Mouse (Mus musculus) macrophage (primary cell): ENCODE measurements around the gene Dnah2. TPM values are rescaled to one million over a fixed set of nuclear protein-coding genes. Genes with fewer than 3 reads are reported as not detected.

ENCODE experiments used
- H3K27ac ChIP-seq: fragments of 350-480 bp; formaldehyde crosslinking; 2 replicates; pipeline ENCODE4 v1.9.0; 2021
- H3K36me3 ChIP-seq: fragments of 350-480 bp; formaldehyde crosslinking; 2 replicates; pipeline ENCODE4 v1.9.0; 2021; ENCODE audit errors: inconsistent target
- H3K4me3 ChIP-seq: fragments of 350-480 bp; formaldehyde crosslinking; 2 replicates; pipeline ENCODE4 v1.9.0; 2021; ENCODE audit errors: inconsistent target
- H3K79me2 ChIP-seq: fragments of 350-480 bp; formaldehyde crosslinking; 2 replicates; pipeline ENCODE4 v1.9.0; 2021; ENCODE audit errors: inconsistent target
- WGBS: methylation state at CpG from one replicate; pipeline ENCODE4 v1.1.7; 2026; ENCODE audit warnings: inconsistent platforms; ENCODE audit not compliant: missing documents; 5-methylcytosine and 5-hydroxymethylcytosine counted together
- polyA plus RNA-seq: library from polyadenylated mRNA; stranded (reverse); fragments of 250-400 nt; gene quantifications from 3 replicates; pipeline ENCODE4 v1.2.4, GENCODE M21; 2018; ENCODE audit warnings: inconsistent platforms

Gene Dnah2
- polyA plus RNA-seq, 1 experiment from 2014 or later = 3.0 TPM

DNA sequence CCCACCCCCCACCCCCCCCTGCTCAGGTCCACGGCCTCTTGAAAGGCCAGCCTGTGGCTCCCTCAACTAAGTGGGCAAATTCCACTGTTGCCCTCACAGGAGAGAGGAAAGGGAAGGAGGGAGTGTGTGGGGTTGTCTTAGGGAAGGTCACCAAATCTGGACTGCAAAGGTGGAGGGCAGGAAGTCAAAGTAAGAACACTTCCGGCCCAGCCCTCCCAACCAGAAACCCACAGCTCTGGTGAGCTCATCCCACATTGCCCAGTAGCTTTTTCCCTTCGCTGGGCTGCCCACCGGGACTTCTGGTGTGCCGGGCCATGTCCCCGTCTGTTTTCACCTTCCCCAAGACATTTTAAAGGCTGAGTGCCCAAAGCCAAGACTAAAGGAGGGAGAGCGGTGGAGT lies 57.2 kb downstream of the Dnah2 start:
- no peaks in the 10 kb centered on the region for H3K79me2 ChIP-seq
- H3K36me3 ChIP-seq = no peaks in the 10 kb centered on the region
- no peak overlapping the region for H3K4me3 ChIP-seq
- H3K27ac ChIP-seq = no peak overlapping the region
- 29% methylated on average over 6 of the region's 7 CpGs for WGBS

DNA sequence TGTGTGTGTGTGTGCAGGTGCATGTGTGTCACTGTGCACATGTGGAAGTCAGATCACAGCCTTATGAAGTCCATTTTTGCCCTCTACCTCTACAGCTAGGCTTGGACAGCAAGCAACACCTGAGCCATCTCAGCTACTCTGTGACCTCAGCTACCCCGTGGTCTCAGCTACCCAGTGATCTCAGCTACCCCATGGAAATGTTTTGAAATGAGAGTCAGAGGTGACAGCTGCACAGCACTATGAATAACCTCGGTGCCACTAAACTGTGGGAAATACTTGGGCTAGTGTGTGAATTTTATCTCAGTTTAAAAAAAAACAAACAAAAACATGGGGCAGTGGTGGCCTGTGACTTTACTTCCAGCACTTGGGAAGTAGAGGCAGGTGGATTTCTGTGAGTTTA lies 58.0 kb downstream of the Dnah2 start:
- no peak overlapping the region for H3K4me3 ChIP-seq
- H3K36me3 ChIP-seq = no peaks in the 10 kb centered on the region
- no peaks in the 10 kb centered on the region for H3K79me2 ChIP-seq
- no peak overlapping the region for H3K27ac ChIP-seq
- WGBS = 60% methylated on average over 2 of the region's 2 CpGs

DNA sequence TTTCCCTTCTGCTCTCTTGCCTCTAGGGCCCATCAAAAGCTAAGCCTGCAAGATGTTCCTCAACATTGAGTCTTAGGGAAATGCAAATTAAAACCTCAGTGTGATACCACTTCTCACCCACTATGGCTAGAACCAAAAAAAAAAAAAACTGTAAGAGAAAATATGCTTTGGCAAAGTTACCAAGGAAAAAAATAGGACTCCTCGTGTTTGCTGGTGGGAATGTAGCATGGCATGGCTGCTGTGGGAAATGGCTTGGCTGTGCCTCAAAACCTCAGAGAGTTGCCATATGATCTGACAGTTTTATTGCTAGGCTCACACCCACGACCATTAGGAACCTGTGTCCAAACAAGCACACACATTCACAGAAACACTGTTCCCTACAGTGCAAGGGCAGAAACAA lies 61.4 kb downstream of the Dnah2 start:
- Histone ChIP-seq H3K36me3 (no peaks in the 10 kb centered on the region), H3K4me3 (no peak overlapping the region), H3K27ac (no peak overlapping the region), H3K79me2 (no peaks in the 10 kb centered on the region)
- WGBS = 37% methylated on average over 2 of the region's 2 CpGs

DNA sequence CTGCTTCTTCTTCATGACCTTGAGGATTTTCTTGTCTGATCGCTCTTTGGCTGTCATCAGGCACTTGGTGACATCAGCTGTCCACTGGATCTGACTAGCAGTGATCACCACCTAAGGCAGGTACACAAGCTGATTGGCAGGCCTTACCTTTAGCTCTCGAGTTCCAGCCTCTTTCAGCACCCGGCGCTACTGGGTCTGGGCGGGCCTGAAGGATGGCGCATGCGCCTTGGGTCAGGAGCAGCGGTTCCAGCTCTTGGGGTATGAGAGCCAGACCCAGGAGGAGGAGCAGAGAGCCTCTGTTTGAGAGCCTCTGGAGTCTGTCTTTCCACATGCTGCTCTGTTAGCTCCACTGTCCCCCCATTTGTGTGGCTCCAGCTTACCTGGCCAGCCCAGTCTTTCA lies 71.3 kb downstream of the Dnah2 start:
- H3K36me3 ChIP-seq = no peaks in the 10 kb centered on the region
- no peak overlapping the region for H3K4me3 ChIP-seq
- no peak overlapping the region for H3K27ac ChIP-seq
- H3K79me2 ChIP-seq = no peaks in the 10 kb centered on the region
- 92% methylated on average over 8 of the region's 8 CpGs for WGBS

DNA sequence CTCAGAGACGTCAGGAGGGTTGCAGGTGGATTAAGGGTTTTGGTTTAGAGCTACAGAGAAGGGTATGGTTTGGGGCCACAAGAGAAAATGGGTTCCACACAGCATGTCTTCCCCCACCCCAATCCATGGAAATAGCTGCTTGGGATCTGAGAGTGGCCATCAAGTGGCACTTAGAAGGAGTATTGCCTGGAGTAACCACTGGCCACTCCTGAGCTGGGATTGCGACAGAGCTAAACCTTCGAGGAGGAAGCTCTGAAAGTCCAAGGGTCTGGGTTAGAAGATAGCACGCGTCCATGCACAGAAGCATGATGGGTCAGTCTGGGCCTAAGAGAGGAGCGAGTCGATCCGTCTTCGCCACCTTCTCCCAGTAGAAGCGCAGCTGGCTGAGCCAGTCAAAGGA lies 72.1 kb downstream of the Dnah2 start:
- Histone ChIP-seq H3K4me3 (no peak overlapping the region), H3K27ac (no peak overlapping the region), H3K36me3 (no peaks in the 10 kb centered on the region), H3K79me2 (no peaks in the 10 kb centered on the region)
- WGBS = 79% methylated on average over 10 of the region's 10 CpGs

DNA sequence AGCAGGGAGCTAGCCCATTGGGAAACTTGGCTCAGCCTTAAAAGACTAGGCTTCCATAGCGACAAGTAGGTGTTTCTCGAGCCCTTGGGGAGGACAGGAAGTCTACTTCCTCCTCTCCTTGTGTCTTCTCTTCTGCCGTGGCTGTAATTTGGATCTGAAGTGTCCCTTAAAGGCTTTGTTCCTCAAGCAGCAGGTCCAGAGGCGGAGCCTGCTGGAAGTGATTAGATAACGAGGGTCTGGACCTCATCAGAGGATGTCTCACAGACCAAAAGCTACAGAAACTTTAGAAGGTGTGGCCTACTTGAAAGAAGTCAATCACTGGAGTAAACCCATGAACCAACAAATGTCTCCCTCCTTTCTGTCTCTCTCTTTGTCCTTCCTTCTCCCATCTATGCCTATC lies 74.2 kb downstream of the Dnah2 start:
- Histone ChIP-seq H3K79me2 (no peaks in the 10 kb centered on the region), H3K4me3 (no peak overlapping the region), H3K27ac (no peak overlapping the region), H3K36me3 (no peaks in the 10 kb centered on the region)
- 33% methylated on average over 5 of the region's 5 CpGs for WGBS

DNA sequence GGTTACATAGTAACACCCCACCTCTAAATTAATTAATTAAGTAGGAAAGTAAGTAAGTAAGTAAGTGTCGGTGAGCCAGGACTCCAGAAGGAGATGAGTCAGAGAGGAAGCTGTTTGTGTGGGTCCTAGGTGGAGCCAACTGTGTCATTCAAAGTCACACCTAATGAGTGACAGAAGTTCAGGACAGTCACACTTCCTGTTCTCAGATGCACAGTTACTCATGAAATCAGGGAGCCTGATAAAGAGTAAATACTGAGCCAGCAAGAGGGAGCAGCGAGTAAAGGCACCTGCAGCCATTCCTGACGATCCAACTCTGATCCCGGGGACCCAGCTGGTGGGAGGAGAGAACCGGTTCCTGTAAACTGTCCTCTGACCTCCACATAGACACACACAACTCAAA lies 76.2 kb downstream of the Dnah2 start:
- H3K36me3 ChIP-seq = no peaks in the 10 kb centered on the region
- WGBS = 76% methylated on average over 5 of the region's 5 CpGs
- H3K79me2 ChIP-seq = no peaks in the 10 kb centered on the region
- H3K4me3 ChIP-seq = no peak overlapping the region
- no peak overlapping the region for H3K27ac ChIP-seq

DNA sequence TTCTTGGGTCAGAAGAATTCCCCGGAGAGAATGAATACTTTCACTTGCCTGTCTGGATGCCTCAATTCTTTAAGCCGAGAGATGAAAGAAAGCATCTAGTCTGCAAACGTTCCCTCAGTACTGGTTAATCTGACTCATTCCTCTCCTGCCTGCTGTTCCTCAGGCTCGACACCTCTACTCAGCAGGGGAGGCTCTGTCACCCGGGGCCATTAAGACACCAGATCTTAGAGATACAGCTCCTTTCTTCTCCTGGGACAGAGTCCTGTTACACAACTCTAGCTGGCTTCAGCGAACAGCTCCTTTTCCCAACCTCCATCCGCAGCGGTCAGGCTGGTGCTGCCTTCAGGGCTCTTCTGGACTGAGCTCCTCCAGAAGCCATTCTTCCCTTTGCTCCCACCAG lies 77.4 kb downstream of the Dnah2 start:
- H3K4me3 ChIP-seq = no peak overlapping the region
- no peak overlapping the region for H3K27ac ChIP-seq
- no peaks in the 10 kb centered on the region for H3K36me3 ChIP-seq
- H3K79me2 ChIP-seq = no peaks in the 10 kb centered on the region
- WGBS = 45% methylated on average over 8 of the region's 8 CpGs

DNA sequence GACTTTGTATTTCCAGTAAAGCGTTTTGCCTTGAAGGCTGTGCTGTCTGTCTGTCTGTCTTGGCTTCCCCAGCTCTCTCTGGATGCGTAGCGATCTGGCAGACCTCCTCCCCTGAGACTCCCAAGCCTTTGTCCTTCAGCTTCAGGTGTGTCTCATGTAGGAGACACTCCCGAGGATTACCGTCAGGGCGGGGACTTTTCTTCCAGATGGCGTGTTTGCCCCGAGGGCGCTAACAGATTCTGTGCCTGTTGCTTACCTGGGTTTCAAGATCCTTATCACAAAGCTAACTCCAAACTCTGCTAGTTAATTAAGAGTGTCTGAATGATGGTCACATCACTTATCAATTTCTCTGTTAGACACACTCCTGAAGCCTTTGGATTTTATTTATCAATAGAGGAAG lies 79.6 kb downstream of the Dnah2 start:
- H3K27ac ChIP-seq = no peak overlapping the region
- no peak overlapping the region for H3K4me3 ChIP-seq
- H3K79me2 ChIP-seq = no peaks in the 10 kb centered on the region
- 91% methylated on average over 8 of the region's 9 CpGs for WGBS
- H3K36me3 ChIP-seq = no peaks in the 10 kb centered on the region

DNA sequence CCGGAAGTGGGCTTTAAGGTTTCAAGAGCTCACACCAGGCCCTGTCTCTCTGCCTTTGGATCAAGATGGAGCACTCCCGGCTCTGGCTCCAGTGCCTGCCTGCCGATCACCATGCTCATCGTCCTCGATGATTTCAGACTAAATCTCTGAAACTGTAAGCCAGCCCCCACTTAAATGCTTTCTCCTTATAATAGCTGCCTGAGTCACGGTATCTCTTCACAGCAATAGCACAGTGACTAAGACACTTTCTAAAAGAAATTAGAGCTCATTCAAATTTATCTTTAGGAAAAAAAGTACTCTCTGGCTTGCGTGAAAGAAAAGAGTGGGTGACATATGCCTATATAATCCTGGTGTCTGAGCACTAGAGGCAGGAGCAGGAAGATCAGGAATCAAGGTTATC lies 84.9 kb downstream of the Dnah2 start:
- Histone ChIP-seq H3K27ac (no peak overlapping the region), H3K36me3 (no peaks in the 10 kb centered on the region), H3K79me2 (no peaks in the 10 kb centered on the region), H3K4me3 (no peak overlapping the region)
- WGBS = 97% methylated on average over 7 of the region's 7 CpGs

DNA sequence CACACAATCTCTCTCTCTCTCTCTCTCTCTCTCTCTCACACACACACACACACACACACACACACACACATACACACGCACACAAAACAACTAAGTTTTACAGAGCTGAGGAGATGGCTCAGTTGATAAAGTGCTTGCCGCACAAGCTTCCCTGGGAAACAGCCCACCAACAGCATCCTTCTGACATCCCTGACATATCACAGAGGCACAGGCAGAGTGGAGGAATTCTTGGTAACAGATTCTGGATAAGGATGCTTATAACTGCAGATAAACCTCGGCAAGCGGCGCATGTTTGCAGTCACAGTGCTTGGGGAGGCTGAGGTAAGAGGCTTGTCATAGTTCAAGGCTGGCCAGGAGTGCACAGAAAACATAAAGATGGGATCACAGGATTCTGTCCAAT lies 87.3 kb downstream of the Dnah2 start:
- 89% methylated on average over 5 of the region's 5 CpGs for WGBS
- Histone ChIP-seq H3K79me2 (no peaks in the 10 kb centered on the region), H3K4me3 (no peak overlapping the region), H3K36me3 (no peaks in the 10 kb centered on the region), H3K27ac (no peak overlapping the region)

DNA sequence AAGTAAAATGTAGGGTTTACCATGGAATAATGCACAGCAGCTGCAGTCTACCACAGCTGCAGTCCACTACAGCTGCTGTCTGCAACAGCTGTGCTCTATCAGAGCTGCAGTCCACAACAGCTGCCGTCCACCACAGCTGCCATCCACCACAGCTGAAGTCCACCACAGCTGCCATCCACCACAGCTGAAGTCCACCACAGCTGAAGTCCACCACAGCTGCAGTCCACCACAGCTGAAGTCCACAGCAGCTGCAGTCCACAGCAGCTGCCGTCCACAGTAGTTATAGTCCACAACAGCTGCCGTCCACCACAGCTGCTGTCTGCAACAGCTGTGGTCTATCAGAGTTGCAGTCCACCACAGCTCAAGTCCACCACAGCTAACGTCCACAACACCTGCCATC lies 89.0 kb downstream of the Dnah2 start:
- no peak overlapping the region for H3K4me3 ChIP-seq
- H3K79me2 ChIP-seq = no peaks in the 10 kb centered on the region
- 82% methylated on average over 4 of the region's 4 CpGs for WGBS
- no peaks in the 10 kb centered on the region for H3K36me3 ChIP-seq
- no peak overlapping the region for H3K27ac ChIP-seq

DNA sequence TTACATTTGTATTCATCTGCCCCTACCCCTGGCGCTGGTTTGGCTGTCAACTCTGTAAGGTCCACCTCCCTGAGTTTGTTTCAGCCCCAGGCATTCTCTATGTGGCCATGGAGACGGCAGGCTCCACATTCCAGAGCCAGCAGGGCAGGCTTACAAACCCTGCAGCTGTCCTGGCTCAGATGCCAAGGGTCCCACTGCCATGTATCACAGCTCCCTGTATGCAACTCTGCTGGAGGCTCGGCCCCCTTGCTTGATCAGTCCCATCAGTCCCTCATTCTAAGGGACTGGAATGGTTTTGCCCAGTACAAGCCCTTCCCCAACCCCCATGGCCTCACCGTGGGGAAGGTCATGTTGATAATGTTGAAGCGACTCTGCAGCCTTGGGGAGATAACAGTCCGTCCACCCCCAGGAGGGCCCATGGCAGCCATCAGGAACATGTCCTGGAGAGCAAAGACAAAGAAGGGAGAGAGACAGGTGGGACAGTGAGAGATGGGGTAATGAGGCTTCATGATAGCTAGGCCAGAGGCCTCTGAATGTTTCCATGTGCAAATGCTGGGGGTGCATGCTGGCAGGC lies 91.8 kb downstream of the Dnah2 start:
- Histone ChIP-seq H3K27ac (no peak overlapping the region), H3K4me3 (no peak overlapping the region), H3K79me2 (no peaks in the 10 kb centered on the region), H3K36me3 (no peaks in the 10 kb centered on the region)
- WGBS = 89% methylated on average over 4 of the region's 6 CpGs

DNA sequence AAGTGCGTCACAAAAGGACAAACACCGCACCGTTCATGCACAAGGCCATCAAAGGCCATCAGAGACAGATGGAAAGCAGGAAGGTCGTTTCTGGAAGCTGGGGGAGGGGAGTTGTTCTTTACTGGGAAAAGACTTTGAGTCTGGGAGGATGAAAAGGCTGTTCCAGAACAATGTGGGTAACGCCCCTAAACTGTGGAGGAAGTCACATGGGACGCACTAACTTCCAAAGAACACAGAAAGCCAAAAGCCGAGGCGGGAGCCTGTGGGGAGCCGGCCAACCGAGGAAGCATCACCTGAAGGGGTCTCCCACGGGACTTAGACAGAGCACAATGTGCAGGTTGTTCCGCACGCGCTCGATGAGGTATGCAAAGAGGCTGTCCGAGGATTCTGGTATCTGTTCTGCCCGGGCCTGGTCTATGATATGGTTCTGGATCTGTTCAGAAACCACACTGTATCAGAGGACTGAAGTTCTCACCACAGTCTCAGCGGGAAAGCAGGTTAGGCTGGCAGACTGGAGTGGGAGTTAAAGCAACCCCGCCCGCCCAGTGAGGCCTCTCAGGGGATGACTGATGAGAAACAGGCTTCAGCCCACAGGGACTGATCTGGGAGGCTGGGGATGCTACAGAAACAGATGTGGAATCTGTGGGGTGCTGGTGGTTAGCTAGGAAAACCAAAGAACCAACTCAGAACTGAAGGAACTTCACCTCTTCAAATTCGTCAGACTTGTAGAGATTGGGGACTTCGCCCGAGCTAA lies 96.6 kb downstream of the Dnah2 start:
- Histone ChIP-seq H3K79me2 (no peaks in the 10 kb centered on the region), H3K27ac (no peak overlapping the region), H3K4me3 (no peak overlapping the region), H3K36me3 (no peaks in the 10 kb centered on the region)
- 75% methylated on average over 23 of the region's 23 CpGs for WGBS

DNA sequence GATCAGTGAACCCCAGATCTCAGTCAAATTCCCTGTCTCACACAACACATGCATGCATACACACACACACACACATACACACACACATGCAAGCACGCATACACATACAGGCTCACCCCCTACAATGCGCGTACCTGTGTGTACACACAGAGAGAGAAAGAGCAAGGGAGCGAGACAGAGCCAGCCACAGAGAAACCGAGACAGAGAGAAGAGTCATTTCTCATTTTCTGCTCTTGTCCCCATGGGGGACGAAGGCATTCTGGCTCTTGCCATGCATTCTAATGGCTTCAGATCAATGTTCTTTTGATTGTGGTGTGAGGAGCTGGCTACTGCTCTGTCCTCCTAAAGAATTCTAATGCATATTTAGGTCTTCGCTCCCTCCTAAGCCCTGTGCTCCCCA lies 101.6 kb downstream of the Dnah2 start:
- Histone ChIP-seq H3K79me2 (no peaks in the 10 kb centered on the region), H3K4me3 (no peak overlapping the region), H3K27ac (no peak overlapping the region), H3K36me3 (no peaks in the 10 kb centered on the region)
- WGBS = 94% methylated on average over 7 of the region's 7 CpGs

DNA sequence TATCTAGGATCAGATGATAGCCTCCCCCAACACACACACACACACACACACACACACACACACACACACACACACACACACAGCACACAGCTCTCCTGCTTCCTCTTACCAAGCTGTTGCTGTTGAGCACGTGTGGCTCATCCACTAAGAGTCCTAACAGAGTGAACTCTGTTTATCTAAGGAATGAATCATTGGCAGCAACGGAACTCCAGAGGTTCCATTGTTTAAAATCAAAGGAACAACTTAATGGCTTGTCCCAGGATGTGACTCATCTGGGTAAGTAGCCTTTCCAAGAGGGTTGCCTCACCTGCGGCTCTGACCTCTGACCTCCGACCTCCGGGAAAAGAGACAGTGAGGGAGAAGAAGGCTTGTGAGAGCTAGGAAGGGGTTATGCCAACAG lies 105.6 kb downstream of the Dnah2 start:
- no peaks in the 10 kb centered on the region for H3K36me3 ChIP-seq
- WGBS = 53% methylated on average over 5 of the region's 5 CpGs

More for the DNA sequence above, 105.6 kb downstream of the Dnah2 start:
- H3K79me2 ChIP-seq = no peaks in the 10 kb centered on the region
- no peak overlapping the region for H3K4me3 ChIP-seq
- H3K27ac ChIP-seq = no peak overlapping the region
